Comparison of ENCODE assay signal across 18 mouse cellular contexts in the genomic region with DNA sequence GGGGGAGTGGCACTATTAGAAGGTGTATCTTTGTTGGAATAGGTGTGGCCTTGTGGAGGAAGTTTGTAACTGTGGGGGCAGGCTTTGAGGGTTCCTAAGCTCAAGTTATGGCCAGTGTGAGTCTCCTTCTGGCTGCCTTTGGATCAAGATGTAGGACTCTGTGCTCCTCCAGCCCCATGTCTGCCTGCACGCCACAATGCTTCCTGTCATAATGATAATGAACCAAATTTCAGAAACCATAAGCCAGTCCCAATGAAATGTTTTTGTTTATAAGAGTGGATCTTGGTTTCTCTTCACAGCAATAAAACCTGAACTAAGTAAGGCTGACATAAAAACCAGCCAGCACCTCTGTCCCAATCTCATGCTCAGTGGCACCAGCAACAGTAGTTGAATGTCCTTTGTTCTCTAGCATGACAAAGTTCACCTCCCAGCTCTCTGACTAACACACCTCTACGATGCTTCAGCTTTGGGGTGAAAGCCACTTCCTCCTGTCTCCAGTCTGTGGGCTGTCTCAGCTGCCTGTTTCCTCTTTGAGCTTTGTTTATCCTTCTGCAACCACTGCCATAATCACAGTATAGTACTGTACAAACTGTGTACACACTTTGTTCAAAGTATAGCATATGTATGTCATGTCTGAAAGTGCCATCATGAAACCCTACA. TPM values are rescaled to one million over a fixed set of nuclear protein-coding genes. Genes with fewer than 3 reads are reported as not detected.
DNase-seq lines count a peak whose midpoint lies in the region; ATAC-seq and TF ChIP-seq lines count a peak whose summit lies in the region.
"Had no signal": no experiment of that assay in that cellular context is flagged by ENCODE, and none has a peak within 500 bp of the region (broad histone marks: within the 10 kb centered on the region; RNA-seq: fewer than 3 reads in every experiment).

No protein-coding gene starts in this region.

- no peaks in the 10 kb centered on the region for H3K36me3 ChIP-seq in spleen, adult 2 months (ENCODE audit: control insufficient read depth, insufficient read depth, low read length)
- H3K36me3 ChIP-seq in hindbrain, embryonic 12.5 days, result no peaks in the 10 kb centered on the region
- no peaks in the 10 kb centered on the region for H3K36me3 ChIP-seq in forebrain, embryonic 10.5 days (replicated peaks)
- H3K36me3 ChIP-seq: embryonic facial prominence, embryonic 13.5 days; limb, embryonic 15.5 days had no signal

- TF ChIP-seq CTCF in spleen, adult 2 months (IDR thresholded peaks at IDR 0.05; ENCODE audit: extremely low read depth, insufficient read depth, insufficient read length, insufficient replicate concordance), result no peak

- no peak overlapping the region for H3K9ac ChIP-seq in hindbrain, embryonic 12.5 days
- H3K9ac ChIP-seq: embryonic facial prominence, embryonic 13.5 days; limb, embryonic 15.5 days had no signal

- H3K4me2 ChIP-seq in hindbrain, embryonic 12.5 days (replicated peaks), result no peak overlapping the region
- H3K4me2 ChIP-seq: embryonic facial prominence, embryonic 13.5 days; limb, embryonic 15.5 days had no signal

- no peaks in the 10 kb centered on the region for H3K27me3 ChIP-seq in spleen, adult 2 months (ENCODE audit: control insufficient read depth, insufficient read depth, low read length)
- no peaks in the 10 kb centered on the region for H3K27me3 ChIP-seq in hindbrain, embryonic 12.5 days
- no peaks in the 10 kb centered on the region for H3K27me3 ChIP-seq in forebrain, embryonic 10.5 days (ENCODE audit: poor library complexity, severe bottlenecking)
- H3K27me3 ChIP-seq: embryonic facial prominence, embryonic 13.5 days; limb, embryonic 15.5 days; megakaryocyte, embryonic 14.5 days had no signal

- TF ChIP-seq POLR2A in spleen, adult 2 months (IDR thresholded peaks at IDR 0.05; ENCODE audit: low read depth, low read length), result no peak

- peak in 1 of 2 experiments; percentile 29 for DNase-seq in spleen, adult 2 months (ENCODE audit: low read depth in 1 of 2, low spot score in 2 of 2)
- DNase-seq in spleen, postnatal 4 days (ENCODE audit: low spot score in 2 of 2), result no peak
- DNase-seq in induced T-regulatory cell, adult 2 months (ENCODE audit: low read depth), result peak; percentile 71
- peak; percentile 10 to 46 for DNase-seq in thymus, adult 18-20 months
- DNase-seq in forebrain, embryonic 10.5 days (ENCODE audit: extremely low spot score, low spot score), result no peak
- DNase-seq in cerebellum, adult 9-11 months, result no peak
- DNase-seq: adrenal gland, postnatal 36 days; gastrocnemius, postnatal 14 days; heart, postnatal 10 days; lung, adult 18-20 months had no signal

- no peak overlapping the region for H3K4me3 ChIP-seq in spleen, adult 2 months (ENCODE audit: extremely low read depth, insufficient read depth, insufficient read length)
- H3K4me3 ChIP-seq in hindbrain, embryonic 12.5 days, result no peak overlapping the region
- H3K4me3 ChIP-seq in forebrain, embryonic 10.5 days, result no peak overlapping the region
- H3K4me3 ChIP-seq: embryonic facial prominence, embryonic 13.5 days; layer of hippocampus, adult 2 months; limb, embryonic 15.5 days; megakaryocyte, embryonic 14.5 days had no signal

- 8% methylated on average over 2 of the region's 2 CpGs for WGBS in spleen, adult 2 months
- WGBS in hindbrain, embryonic 12.5 days, result 87% methylated on average over 2 of the region's 2 CpGs
- WGBS in forebrain, embryonic 10.5 days, result 84% methylated on average over 2 of the region's 2 CpGs

- peaks cover 2% of the 10 kb centered on the region; the same call in 1 of the 2 replicates for H3K4me1 ChIP-seq in spleen, adult 2 months (ENCODE audit: control insufficient read depth, insufficient read depth, insufficient read length)
- H3K4me1 ChIP-seq in hindbrain, embryonic 12.5 days, result no peaks in the 10 kb centered on the region
- no peaks in the 10 kb centered on the region for H3K4me1 ChIP-seq in forebrain, embryonic 10.5 days
- H3K4me1 ChIP-seq: embryonic facial prominence, embryonic 13.5 days; limb, embryonic 15.5 days had no signal

- no peak for ATAC-seq in hindbrain, embryonic 12.5 days (ENCODE audit: low FRiP score)
- ATAC-seq: hindbrain, postnatal 0 days had no signal

- no peaks in the 10 kb centered on the region for H3K9me3 ChIP-seq in hindbrain, embryonic 12.5 days (replicated peaks)
- H3K9me3 ChIP-seq in forebrain, embryonic 10.5 days, result no peaks in the 10 kb centered on the region
- H3K9me3 ChIP-seq: embryonic facial prominence, embryonic 13.5 days; limb, embryonic 15.5 days had no signal

- peak overlapping the region; percentile 49 for H3K27ac ChIP-seq in spleen, adult 2 months (ENCODE audit: insufficient read depth, low read length)
- H3K27ac ChIP-seq in hindbrain, embryonic 12.5 days, result no peak overlapping the region
- H3K27ac ChIP-seq in forebrain, embryonic 10.5 days, result no peak overlapping the region
- H3K27ac ChIP-seq: embryonic facial prominence, embryonic 13.5 days; hindbrain, postnatal 0 days; layer of hippocampus, adult 2 months; limb, embryonic 15.5 days had no signal

RNA-seq across cellular contexts. Expression of a gene that starts 44.6 kb away (rescaled TPM):
- 0.07 TPM in 1 of 2 replicates, not detected in the other for polyA plus RNA-seq in spleen, adult 2 months (2012; rRNA removed)
- 0.43 and 0.56 TPM in 2 replicates for polyA plus RNA-seq in hindbrain, embryonic 12.5 days (2016; fragmentation: Nextera tagmentation; extraction: Ambion mirVana)
- polyA plus RNA-seq in forebrain, embryonic 10.5 days (2016; fragmentation: Nextera tagmentation; extraction: Ambion mirVana), result not detected in 2 replicates
- polyA plus RNA-seq: C2C12; embryonic facial prominence, embryonic 13.5 days; midbrain, postnatal 0 days had no signal

Comparison
In these comparisons a context has a peak if more than half of its experiments do, and no peak if none do; other contexts are left out.
1. DNase-seq: peak in induced T-regulatory cell, adult 2 months (single experiment) and thymus, adult 18-20 months (2 of 2); none in spleen, postnatal 4 days (0 of 2), forebrain, embryonic 10.5 days (single experiment) and cerebellum, adult 9-11 months (single experiment).